Mouse (Mus musculus) E14TG2a.4 (cell line): ENCODE results near the gene Fkrp.

ENCODE experiments used
- CTCF ChIP-seq: conservative IDR thresholded peaks from 2 replicates; pipeline ENCODE4 v1.5.1; 2014; ENCODE audit warnings: low read length
- NANOG ChIP-seq: IDR thresholded peaks from 2 replicates; pipeline ENCODE4 v1.6.1; 2014; ENCODE audit warnings: borderline replicate concordance, low read length, mixed read lengths
- POU5F1 ChIP-seq: IDR thresholded peaks from 2 replicates; pipeline ENCODE4 v1.6.1; 2014; ENCODE audit warnings: low read length, borderline replicate concordance

DNA sequence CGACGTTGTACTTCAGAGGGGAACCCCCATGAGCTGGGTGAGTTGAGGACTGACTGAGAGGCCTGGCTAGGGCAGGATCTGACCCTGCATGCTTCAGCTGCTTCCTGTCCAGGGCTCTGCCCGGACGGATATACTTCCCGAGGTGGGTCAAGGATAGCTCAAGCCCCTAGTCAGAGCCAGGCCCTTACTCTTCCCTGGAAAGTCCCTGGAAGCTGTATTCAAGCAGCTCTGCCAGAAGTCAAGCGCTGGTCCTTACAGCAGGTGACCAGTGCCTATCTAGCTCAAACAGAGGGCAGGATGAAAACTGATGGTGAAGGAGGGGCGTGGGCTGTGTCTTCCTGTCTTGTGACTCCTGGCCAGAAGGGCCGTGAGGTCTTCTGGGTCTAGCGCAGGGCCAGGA, 13.9 kb upstream of the Fkrp start:
- TF ChIP-seq CTCF = no peak
- no peak for TF ChIP-seq POU5F1
- TF ChIP-seq NANOG = no peak
